Mouse (Mus musculus) kidney, postnatal 0 days (tissue): Measurements from ENCODE around the gene Gm35549. TPM values are rescaled to one million over a fixed set of nuclear protein-coding genes. Genes with fewer than 3 reads are reported as not detected.
"Not testable (repeated sequence)": the region's sequence is repeated elsewhere in the genome, so short reads cannot be mapped to it uniquely, and the experiment has no call there.

Experiments
- ATAC-seq: fragments of 200-750 bp; cut with Nextera tagmentation; replicated peaks from 2 replicates; pipeline ENCODE4 v1.8.0; 2017; ENCODE audit warnings: low read depth, moderate number of reproducible peaks, moderate TSS enrichment, moderate library complexity; ENCODE audit not compliant: low FRiP score
- DNase-seq: peaks from one replicate; pipeline ENCODE4 v3.0.0-alpha.2; 2016; ENCODE audit warnings: low spot score
- H3K27ac ChIP-seq: fragments of 300-500 bp; sonication (generic); 2 replicates; pipeline ENCODE4 v1.5.1; 2014; ENCODE audit warnings: mild to moderate bottlenecking
- H3K27me3 ChIP-seq: fragments of 300-500 bp; sonication (generic); 2 replicates; pipeline ENCODE4 v1.6.1; 2014; ENCODE audit warnings: low read length, mixed read lengths; ENCODE audit not compliant: insufficient read depth
- H3K36me3 ChIP-seq: fragments of 300-500 bp; sonication (generic); 2 replicates; pipeline ENCODE4 v1.6.1; 2014; ENCODE audit warnings: low read length, mixed read lengths; ENCODE audit not compliant: insufficient read depth
- H3K4me1 ChIP-seq: fragments of 300-500 bp; sonication (generic); replicated peaks from 2 replicates; pipeline ENCODE4 v1.6.1; 2014; ENCODE audit warnings: antibody characterized with exemption, low read length, mixed read lengths; ENCODE audit not compliant: insufficient read depth
- H3K4me2 ChIP-seq: fragments of 300-500 bp; sonication (generic); 2 replicates; pipeline ENCODE4 v1.6.1; 2014; ENCODE audit warnings: mild to moderate bottlenecking, low read length, moderate library complexity, mixed read lengths
- H3K4me3 ChIP-seq: fragments of 300-500 bp; sonication (generic); replicated peaks from 2 replicates; pipeline ENCODE4 v1.5.1; 2014; ENCODE audit warnings: low read depth, low read length
- H3K9ac ChIP-seq: fragments of 300-500 bp; sonication (generic); 2 replicates; pipeline ENCODE4 v1.6.1; 2014; ENCODE audit warnings: low read depth, low read length
- H3K9me3 ChIP-seq: fragments of 300-500 bp; sonication (generic); replicated peaks from 2 replicates; pipeline ENCODE4 v1.6.1; 2016; ENCODE audit warnings: low read length, inconsistent platforms, mixed read lengths
- CTCF ChIP-seq: IDR thresholded peaks from 2 replicates; pipeline ENCODE4 v1.5.1; 2016; ENCODE audit warnings: antibody characterized with exemption, low read depth, mild to moderate bottlenecking, moderate library complexity
- WGBS: fragments of 180-500 bp; shearing (Covaris S2); extraction: QIAGEN DNeasy Blood & Tissue Kit; methylation state at CpG from one replicate; pipeline ENCODE4 v1.1.7; 2014; 5-methylcytosine and 5-hydroxymethylcytosine counted together
- polyA plus RNA-seq: library from polyadenylated mRNA; unstranded; fragments of >200 nt; fragmentation: Nextera tagmentation; extraction: Ambion mirVana; gene quantifications from 2 replicates; pipeline ENCODE4 v1.2.1, GENCODE M21; 2015

The Gm35549 gene
- polyA plus RNA-seq, 1 experiment from 2014 or later = 0.20 TPM

- no peak for TF ChIP-seq CTCF
- H3K36me3 ChIP-seq = peaks cover 12% of the 10 kb centered on the region
- no peak overlapping the region; the same call in 1 of the 2 replicates for H3K9ac ChIP-seq
- 79% methylated on average over 4 of the region's 4 CpGs for WGBS
- DNase-seq (no peak), ATAC-seq (no peak; the same call in none of the 2 replicates)
- H3K9me3 ChIP-seq = peaks cover 4% of the 10 kb centered on the region; the same call in 1 of the 2 replicates
- peak overlapping the region; percentile 69 for H3K4me3 ChIP-seq
- peak overlapping the region; percentile 66 for H3K4me2 ChIP-seq
- no peaks in the 10 kb centered on the region for H3K27me3 ChIP-seq
- H3K4me1 ChIP-seq = peaks cover 8% of the 10 kb centered on the region
- no peak overlapping the region for H3K27ac ChIP-seq
These were observed 22.4 kb upstream of the Gm35549 start for GRCm38 (mm10) chr9:122866192-122866591.

DNA sequence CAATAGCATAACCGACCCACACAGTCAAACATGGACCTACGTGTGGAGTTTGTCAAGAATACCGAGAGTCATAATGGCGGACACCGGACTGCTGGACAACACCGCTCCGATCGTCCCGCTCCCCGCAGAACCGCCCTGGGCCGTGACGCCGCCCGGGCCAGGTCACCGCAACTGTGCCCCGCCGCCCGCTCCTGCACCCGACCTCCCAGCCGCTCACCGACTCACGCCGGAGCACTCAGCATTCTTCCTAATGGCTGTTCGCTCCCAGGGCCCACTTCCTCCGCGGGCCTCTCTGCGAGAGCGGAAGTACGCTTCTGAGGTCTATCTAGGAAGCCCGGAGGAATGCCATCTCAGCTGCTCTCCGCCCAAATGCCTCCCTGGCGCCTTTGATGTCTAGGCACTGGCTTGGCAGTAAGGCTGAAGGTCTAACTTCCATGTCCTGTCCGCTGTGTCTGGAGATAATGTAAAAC, 21.9 kb upstream of the Gm35549 start, which contains the start of gene Zfp445:
Zfp445 (minus strand) TSS at position 310 of the 470 bp plus-strand sequence.
- ATAC-seq = peak; percentile 88
- H3K27me3 ChIP-seq = no peaks in the 10 kb centered on the region
- H3K9me3 ChIP-seq = peaks cover 8% of the 10 kb centered on the region; the same call in 1 of the 2 replicates
- no peak for TF ChIP-seq CTCF
- H3K4me3 ChIP-seq = peak within 1 kb of the TSS; percentile 69
- peak; percentile 95 for DNase-seq
- peak within 1 kb of the TSS; percentile 66 for H3K4me2 ChIP-seq
- peak within 1 kb of the TSS; percentile 88 for H3K9ac ChIP-seq
- peak within 1 kb of the TSS; percentile 82 for H3K27ac ChIP-seq
- under 1% methylated on average over 34 of the region's 34 CpGs for WGBS
- peaks cover 17% of the 10 kb centered on the region for H3K36me3 ChIP-seq
- H3K4me1 ChIP-seq = peaks cover 8% of the 10 kb centered on the region

- no peak for ATAC-seq
- Histone ChIP-seq H3K9ac (peak overlapping the region; percentile 88; the same call in 1 of the 2 replicates), H3K9me3 (peaks cover 14% of the 10 kb centered on the region; the same call in 1 of the 2 replicates), H3K36me3 (peaks cover 26% of the 10 kb centered on the region), H3K4me3 (peak overlapping the region; percentile 69), H3K27me3 (no peaks in the 10 kb centered on the region), H3K4me1 (peaks cover 8% of the 10 kb centered on the region), H3K4me2 (peak overlapping the region; percentile 66), H3K27ac (no peak overlapping the region)
- no peak for TF ChIP-seq CTCF
- DNase-seq = no peak
- 59% methylated on average over 3 of the region's 3 CpGs for WGBS
These were observed 21.0 kb upstream of the Gm35549 start for GRCm38 (mm10) chr9:122864848-122865247.

GRCm38 (mm10) chr9:122863731-122864130, 19.9 kb upstream of the Gm35549 start:
- Histone ChIP-seq H3K27ac (no peak overlapping the region), H3K4me1 (peaks cover 8% of the 10 kb centered on the region), H3K36me3 (peaks cover 36% of the 10 kb centered on the region), H3K9ac (no peak overlapping the region), H3K4me2 (no peak overlapping the region), H3K4me3 (no peak overlapping the region), H3K27me3 (no peaks in the 10 kb centered on the region), H3K9me3 (peaks cover 14% of the 10 kb centered on the region)
- no peak for TF ChIP-seq CTCF
- 87% methylated on average over 2 of the region's 2 CpGs for WGBS
- DNase-seq (no peak), ATAC-seq (no peak)

DNA sequence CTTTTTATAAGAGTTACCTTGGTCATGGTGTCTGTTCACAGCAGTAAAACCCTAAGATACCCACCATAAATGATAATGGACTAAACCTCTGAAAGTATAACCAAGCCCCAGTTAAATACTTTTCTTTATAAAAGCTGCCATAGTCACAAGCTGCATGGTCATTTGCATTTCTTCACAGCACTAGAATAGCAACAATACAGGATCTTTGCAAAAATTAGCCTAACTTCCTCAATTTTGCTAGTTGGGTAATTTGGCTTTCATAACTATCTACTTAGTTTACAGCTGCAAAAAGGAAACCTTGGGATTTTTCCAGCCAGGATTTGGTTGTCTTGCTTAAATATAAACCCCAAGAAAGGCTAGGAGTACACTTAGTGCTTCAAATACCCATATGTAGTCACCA, 16.9 kb upstream of the Gm35549 start:
- H3K4me2 ChIP-seq = no peak overlapping the region
- no peak for DNase-seq
- peaks cover 8% of the 10 kb centered on the region for H3K4me1 ChIP-seq
- H3K27me3 ChIP-seq = no peaks in the 10 kb centered on the region
- H3K4me3 ChIP-seq = no peak overlapping the region
- H3K36me3 ChIP-seq = peaks cover 62% of the 10 kb centered on the region
- no peak overlapping the region for H3K27ac ChIP-seq
- no peak for TF ChIP-seq CTCF
- H3K9ac ChIP-seq = no peak overlapping the region
- peaks cover 17% of the 10 kb centered on the region for H3K9me3 ChIP-seq
- ATAC-seq = no peak

- Histone ChIP-seq H3K4me1 (no peaks in the 10 kb centered on the region), H3K9me3 (peaks cover 28% of the 10 kb centered on the region)
These were observed 12.9 kb upstream of the Gm35549 start for GRCm38 (mm10) chr9:122856716-122857115.

GRCm38 (mm10) chr9:122855617-122856016, 11.8 kb upstream of the Gm35549 start:
- no peak for TF ChIP-seq CTCF
- peaks cover 89% of the 10 kb centered on the region for H3K36me3 ChIP-seq
- H3K4me2 ChIP-seq = no peak overlapping the region
- H3K9me3 ChIP-seq = peaks cover 18% of the 10 kb centered on the region
- H3K9ac ChIP-seq = no peak overlapping the region
- H3K4me1 ChIP-seq = no peaks in the 10 kb centered on the region
- H3K27me3 ChIP-seq = no peaks in the 10 kb centered on the region
- H3K4me3 ChIP-seq = no peak overlapping the region
- WGBS = 95% methylated on average over 4 of the region's 4 CpGs
- no peak overlapping the region for H3K27ac ChIP-seq
- ATAC-seq (no peak), DNase-seq (no peak)

More at GRCm38 (mm10) chr9:122856716-122857115, 12.9 kb upstream of the Gm35549 start:
- Histone ChIP-seq H3K36me3 (peaks cover 91% of the 10 kb centered on the region), H3K4me3 (no peak overlapping the region), H3K27me3 (no peaks in the 10 kb centered on the region), H3K9ac (no peak overlapping the region), H3K4me2 (no peak overlapping the region), H3K27ac (no peak overlapping the region)
- TF ChIP-seq CTCF = no peak
- WGBS = 99% methylated on average over 3 of the region's 3 CpGs
- ATAC-seq = no peak
- DNase-seq = no peak

GRCm38 (mm10) chr9:122855141-122855540, 11.3 kb upstream of the Gm35549 start:
- H3K4me3 ChIP-seq, H3K4me2 ChIP-seq, H3K9ac ChIP-seq, ATAC-seq, H3K27ac ChIP-seq, DNase-seq, H3K27me3 ChIP-seq, H3K4me1 ChIP-seq: not testable (repeated sequence)
- Histone ChIP-seq H3K9me3 (peaks cover 14% of the 10 kb centered on the region), H3K36me3 (peaks cover 87% of the 10 kb centered on the region)
- 77% methylated on average over 2 of the region's 7 CpGs for WGBS
